Mouse (Mus musculus): ENCODE results near the gene Tas1r2.

The Tas1r2 gene

GRCm38 (mm10) chr4:139705986-139706385 is 52.6 kb downstream of the Tas1r2 start:
- DNase-seq (ENCODE audit: low read depth, low spot score) = no peak

GRCm38 (mm10) chr4:139710467-139711334 is 57.4 kb downstream of the Tas1r2 start:
- DNase-seq (ENCODE audit: low read depth, low spot score) = no peak

GRCm38 (mm10) chr4:139715241-139715932 is 62.0 kb downstream of the Tas1r2 start:
- DNase-seq (ENCODE audit: low read depth, low spot score) = no peak

- DNase-seq (ENCODE audit: low read depth, low spot score) = no peak
Observed at GRCm38 (mm10) chr4:139716477-139717169, 63.3 kb downstream of the Tas1r2 start.

GRCm38 (mm10) chr4:139718978-139719377 is 65.6 kb downstream of the Tas1r2 start:
- DNase-seq (ENCODE audit: low read depth, low spot score) = no peak
